Mouse (Mus musculus): ENCODE measurements around the gene Zmiz1.
A peak's percentile ranks its signal among the peaks of the same experiment; 100 is the strongest.

Gene Zmiz1

DNA sequence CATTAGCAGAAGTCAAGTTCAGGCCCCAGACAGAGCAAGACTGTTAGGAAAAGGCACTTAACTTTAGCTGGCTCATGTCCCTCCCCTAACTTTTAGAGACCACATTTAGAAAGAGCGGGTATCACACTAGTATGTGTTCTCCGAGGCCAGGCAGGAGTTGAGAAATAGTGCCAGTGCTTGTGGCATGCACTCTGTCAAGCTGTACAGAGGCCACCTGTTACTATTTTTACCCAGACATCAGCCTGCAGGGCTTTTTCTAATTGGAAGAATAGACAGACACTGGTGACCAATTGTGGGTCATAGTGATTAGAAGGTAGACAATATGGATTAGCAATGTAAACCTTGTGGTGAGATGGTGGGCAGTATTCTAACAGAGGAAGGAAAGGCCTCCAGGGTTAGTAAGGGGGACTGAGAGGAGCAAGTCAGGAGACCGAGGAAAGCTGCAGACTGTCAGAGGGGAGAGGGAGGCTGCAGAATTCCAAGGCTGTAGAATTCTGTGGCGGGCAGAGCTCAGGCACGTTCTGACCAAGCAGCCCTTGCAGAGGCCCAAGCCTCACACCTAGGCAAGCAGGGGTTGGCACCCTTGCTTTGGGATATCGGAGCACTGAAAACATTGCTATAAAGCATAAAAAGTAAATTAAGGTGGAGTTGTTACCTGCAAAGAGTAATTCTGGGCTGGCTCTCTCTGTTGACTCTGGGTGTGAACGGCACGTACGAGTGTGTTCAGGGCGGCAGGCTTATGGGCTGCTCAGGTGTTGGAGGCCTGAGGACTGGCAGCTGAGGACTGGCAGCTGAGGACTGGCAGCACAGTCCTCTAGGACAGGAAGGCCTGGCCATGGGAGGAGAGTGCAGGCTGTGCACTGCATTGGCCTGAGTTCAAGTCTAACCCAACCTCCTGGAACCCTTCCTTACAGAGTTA, 228.3 kb downstream of the Zmiz1 start:
- no peak for DNase-seq (ENCODE audit: low spot score in 2 of 2)

DNA sequence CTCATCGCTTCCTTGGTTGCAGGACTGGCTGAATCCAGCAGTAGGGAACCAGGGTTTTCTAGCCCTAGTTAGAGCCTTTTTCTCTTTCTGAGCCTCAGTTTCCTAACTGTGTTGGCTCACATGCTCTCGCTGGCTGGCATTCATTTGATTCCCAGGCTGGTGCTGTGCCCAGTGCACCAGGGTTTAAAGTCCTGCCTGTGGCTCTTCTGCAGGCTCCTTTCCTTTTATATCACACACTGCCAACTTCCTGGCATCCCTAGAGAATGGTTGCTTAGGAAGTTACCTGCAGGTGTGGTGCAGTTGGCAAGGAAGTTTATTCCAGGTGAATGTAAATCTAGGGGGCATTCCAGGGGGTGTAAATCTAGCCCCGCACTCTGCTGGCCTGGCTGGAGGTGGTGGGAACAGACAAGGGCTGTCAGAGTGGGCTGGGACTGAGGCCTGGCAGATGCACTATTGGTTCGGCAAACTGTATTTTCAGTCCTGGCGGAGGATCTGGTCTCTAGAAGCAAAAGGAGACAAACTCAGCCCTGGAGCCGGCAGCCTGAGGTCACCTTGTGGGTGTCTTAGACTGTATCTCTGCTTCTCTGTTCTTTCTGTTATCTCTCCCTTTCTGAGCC, 234.4 kb downstream of the Zmiz1 start:
- peak in 1 of 2 experiments; percentile 27 for DNase-seq (ENCODE audit: low spot score in 2 of 2)

DNA sequence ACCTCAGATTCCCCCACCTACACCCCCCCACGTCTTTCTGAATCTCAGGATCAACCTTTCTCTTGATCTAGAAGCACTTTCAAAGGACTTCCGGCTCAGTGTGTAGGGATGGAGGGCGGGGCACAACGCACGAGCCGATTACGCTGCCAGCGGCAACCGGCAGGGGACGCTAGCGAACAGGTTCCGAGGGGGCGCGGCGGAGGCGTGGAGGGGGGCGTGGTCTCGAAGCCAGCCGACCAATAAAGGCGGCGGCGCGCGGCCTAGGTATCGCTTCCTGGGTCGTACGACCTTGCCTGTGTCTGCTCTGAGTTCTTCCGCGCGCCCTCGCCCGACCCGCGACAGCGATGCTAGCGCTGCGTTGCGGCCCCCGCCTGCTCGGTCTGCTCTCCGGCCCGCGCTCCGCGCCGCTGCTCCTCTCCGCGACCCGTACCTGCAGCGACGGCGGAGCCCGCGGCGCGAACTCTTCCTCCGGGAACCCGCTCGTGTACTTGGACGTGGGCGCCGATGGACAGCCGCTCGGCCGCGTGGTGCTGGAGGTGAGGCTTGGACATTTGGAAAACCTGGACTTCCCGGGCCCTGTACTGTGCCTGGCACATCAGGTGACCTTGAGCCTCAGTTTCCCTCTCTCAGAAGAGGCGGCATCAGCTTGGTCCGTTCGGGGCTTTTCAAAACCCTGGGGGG, 235.0 kb downstream of the Zmiz1 start, which contains the start of gene Ppif:
Gene Ppif (plus strand): TSS at position 267 of the 681 bp plus-strand sequence.
- DNase-seq (ENCODE audit: low spot score in 2 of 2), result peak; percentile 98

DNA sequence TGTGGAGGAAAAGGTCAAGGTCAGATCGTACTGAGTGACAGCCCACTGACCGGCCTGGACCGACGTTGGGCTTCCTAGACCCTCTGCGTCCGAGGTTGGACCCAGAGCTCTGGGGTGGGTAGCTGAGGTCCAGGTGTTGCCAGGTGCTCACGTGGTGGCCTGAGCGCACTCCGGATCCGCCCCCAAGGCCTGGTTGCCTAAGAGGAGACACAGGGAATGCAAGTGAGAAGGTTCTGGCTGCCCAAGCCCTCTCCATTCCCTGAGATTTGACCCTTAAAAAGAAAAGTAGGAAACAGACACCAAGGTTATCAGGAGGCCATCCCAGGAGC, 235.5 kb downstream of the Zmiz1 start:
- peak in 1 of 2 experiments; percentile 36 for DNase-seq (ENCODE audit: low spot score in 2 of 2)

DNA sequence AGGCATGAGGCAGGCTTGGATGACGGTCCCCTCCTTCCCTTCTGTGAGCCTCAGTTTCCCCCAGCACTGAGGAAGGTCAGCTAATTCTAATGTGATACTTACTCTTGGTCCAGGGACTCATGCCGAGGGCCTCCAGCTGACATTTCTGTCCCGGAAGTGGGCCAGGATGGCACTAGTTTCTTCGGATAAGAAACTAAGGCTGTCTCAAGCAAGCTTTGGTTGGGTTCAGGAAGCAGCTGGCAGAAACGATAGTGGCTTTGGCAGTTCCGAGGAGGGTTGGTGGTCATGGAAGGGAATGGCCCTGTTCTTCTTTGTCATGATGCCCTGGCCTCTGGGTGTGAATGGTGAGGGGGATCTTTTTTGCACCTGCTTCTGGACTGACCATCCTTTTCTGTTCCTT, 236.1 kb downstream of the Zmiz1 start:
- peak in 1 of 2 experiments; percentile 42 for DNase-seq (ENCODE audit: low spot score in 2 of 2)

DNA sequence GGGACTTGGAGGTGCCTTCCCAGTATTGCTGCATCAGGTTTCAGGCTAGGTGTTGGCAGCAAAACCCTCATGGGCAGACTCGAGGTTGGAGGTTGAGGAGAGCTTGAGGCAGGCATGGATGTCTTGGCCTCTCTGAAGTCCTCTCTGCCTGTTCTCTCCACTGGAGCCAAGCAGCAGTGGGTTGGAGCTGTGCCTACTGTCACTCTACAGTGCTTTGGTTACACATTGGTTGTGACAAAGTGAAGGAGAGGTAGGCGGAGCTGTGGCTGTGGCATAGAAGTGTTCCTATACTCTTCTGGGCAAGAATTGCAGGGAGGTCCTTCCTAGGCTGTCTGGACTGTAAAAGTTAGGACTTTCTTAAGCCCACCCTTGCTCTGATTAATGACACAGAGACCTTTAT, 237.4 kb downstream of the Zmiz1 start:
- DNase-seq (ENCODE audit: low spot score in 2 of 2), result no peak

DNA sequence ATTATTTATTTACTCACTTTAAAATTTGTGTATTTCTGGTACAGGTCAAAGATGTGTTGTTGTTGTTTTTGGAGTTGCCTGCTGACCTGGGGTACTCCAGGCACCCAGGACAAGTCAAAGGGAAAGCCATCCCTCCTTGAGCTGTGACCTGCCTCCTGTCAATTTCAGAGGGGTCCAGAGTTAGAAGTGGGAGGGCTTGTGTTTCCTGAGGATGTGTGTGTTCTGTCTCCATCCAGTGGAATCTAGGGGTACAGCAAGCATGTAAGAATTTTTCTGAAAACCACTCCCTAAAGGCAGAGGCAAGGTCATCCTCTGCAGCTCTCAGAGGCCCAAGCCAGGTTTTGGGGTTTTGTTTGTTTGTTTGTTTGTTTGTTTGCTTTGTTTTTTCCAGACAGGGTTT, 243.0 kb downstream of the Zmiz1 start:
- DNase-seq (ENCODE audit: low spot score in 2 of 2), result no peak

DNA sequence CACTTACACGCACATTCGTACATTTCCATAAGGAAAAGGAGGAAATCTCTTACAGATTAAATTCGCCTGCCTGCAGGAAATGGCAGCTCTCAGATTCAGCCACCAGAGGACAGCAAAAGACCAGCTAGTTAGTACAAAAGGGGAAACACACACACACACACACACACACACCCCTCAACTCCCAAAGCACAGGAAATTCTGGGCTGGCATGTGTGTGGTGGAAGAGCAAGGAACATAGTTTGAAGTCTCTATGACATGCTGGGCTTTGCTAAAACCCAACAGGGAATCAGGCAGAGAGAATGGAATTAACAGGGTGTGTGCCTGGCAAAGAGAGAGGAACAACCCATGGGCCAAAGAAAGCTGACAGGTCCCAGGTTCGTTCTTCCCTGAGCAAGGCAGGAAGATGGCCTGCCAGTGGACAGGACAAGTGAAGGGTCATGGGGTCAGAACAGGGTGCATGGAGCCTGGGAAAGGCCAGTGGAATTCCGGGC, 248.8 kb downstream of the Zmiz1 start:
- peak in 1 of 2 experiments; percentile 57 for DNase-seq (ENCODE audit: low spot score in 2 of 2)

DNA sequence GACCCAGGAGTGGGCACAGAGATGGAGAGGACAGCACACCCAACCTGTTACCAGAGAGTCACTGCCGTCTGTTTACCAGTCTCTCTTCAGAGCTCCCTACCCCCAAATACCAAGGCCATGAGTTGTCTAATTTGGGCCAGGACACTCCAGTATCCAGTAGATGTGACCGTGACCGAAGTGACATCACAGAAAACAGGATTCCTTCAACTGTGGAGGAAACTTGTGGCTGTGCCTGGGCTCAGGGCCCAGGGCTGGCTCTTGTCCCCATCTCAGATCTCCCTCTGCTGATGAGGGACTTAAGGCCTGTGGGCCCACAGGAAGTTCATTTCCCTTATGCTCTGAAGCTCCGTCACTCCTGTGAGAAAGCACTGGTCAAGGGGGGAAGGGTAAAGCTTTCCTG, 249.5 kb downstream of the Zmiz1 start:
- no peak for DNase-seq (ENCODE audit: low spot score in 2 of 2)

DNA sequence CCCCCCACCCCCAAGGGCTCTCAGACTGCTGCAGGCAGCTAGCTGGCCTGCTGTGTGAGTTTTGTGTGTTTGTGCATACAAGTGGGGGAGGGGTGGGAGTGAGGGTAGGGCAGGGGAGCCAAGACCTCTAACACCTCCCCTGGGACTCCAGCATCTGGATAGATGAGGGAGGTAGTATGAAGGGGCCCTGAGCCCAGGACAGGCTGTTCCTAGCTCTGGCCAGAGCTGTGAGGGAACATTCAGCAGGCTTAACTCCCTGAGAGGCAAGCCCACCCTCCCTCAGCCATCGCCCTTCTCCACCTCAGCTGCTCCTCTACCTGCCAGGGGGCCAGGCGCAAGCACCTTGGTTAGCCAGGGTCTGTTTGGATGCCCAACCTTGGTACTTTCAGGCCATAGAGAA, 249.9 kb downstream of the Zmiz1 start:
- no peak for DNase-seq (ENCODE audit: low spot score in 2 of 2)

DNA sequence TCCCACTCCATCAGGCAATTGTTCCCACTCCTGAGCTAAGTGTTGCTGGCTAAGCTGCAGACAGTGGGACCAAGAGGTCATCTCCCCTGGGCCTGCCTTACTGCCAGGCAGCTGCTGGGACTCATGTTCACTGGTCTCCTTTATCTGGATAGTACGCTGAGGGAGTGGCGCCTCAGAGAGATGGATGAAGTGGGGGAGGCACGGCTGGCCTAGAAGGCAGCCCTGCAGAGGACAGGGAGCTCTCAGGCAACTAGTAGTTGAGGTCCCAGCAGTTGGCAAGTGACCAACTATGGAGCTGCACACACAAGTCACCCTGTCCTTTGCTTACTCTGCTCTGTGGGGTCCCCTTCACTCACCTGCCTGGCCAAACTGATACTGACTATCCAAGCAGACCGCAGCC, 251.1 kb downstream of the Zmiz1 start:
- no peak for DNase-seq (ENCODE audit: low spot score in 2 of 2)

DNA sequence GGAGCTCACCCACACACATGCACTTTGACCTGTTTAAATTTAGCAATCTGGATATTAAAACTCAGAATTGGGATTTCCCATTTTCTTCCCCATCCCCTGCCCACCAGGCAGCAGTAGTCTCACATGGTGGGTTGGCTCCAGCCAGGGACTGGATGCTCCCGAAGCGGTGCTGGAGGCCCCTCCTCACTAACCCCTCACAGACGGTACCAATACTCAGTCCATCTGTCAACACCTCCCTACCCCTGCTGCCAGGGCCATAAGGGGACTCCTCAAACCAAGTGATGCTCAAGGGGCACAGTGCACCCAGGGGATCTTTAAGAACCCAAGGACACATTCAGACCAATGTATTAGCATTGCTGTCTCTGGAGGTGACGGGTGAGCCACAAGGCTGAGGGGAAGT, 251.7 kb downstream of the Zmiz1 start:
- DNase-seq (ENCODE audit: low spot score in 2 of 2), result no peak

DNA sequence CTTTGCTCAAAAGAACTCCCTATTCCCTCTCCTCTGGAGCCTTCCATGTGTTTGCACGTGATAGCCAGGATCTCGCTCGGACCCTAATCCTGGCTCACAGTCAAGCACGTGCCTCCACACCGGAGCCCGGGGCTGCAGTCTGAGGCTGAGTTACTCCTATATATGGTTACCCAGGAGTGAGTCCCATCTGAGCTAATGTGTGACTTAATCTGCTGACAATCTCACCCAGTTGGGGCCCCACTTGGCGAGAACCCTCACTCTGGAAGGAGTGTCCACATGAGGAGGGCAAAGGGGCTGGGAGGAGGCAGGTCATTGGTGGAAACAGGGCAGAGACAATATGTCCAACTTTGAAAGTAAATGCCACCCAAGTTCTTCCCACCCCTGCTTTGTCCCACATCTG, 252.2 kb downstream of the Zmiz1 start:
- no peak for DNase-seq (ENCODE audit: low spot score in 2 of 2)

DNA sequence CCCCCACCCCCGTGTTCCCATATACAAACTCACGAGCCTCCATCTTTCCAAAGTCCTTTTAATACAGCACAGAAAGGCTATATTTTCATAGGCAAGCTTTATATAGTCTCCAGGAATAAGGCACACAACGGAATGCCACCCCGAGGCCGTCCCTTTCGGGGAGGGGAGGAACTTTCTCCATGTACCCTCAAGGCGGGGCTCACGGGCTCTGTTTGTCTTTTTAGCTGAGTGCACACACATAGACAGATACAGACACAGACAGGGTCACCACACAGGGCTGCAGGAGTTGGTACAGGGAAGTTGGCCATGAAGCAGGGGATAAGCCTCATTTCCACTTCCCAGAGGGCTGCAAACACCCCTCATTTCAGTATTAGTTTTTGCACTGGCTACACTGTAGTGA, 252.6 kb downstream of the Zmiz1 start:
- no peak for DNase-seq (ENCODE audit: low spot score in 2 of 2)

DNA sequence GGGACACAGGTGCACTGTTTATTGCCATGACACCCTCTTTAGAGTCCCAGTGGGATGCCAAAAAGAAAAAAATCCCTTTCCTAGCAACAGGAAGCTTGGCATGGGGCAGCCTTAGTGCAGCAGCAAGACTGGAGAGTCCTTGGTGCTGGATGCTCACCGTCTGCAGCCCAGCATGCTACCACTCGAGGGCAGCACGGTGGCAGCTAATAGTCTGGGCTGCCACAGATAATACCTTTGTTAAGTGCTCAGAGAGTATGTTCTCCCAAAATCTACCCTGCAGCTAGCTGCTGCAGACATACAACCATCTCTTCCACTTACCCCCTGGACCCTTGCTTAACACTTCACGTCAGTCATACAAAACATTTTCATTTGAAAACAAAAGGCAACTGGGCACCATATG, 254.5 kb downstream of the Zmiz1 start:
- peak in 1 of 2 experiments; percentile 49 for DNase-seq (ENCODE audit: low spot score in 2 of 2)

All from spleen, postnatal 10 days (tissue).